Mouse (Mus musculus) CH12.LX (cell line): Measurements from ENCODE around the gene Acp2. TPM values are rescaled to one million over a fixed set of nuclear protein-coding genes. Genes with fewer than 3 reads are reported as not detected.
A peak's percentile ranks its signal among the peaks of the same experiment; 100 is the strongest.

Experiments
- DNase-seq: peaks from one replicate; pipeline ENCODE4 v3.0.0-alpha.2; 2013; ENCODE audit errors: extremely low read depth
- H3K27ac ChIP-seq: 2 replicates; pipeline ENCODE4 v1.5.1; 2012; ENCODE audit warnings: low read depth, mild to moderate bottlenecking, control low read depth, moderate library complexity; ENCODE audit not compliant: insufficient read depth
- H3K27me3 ChIP-seq: replicated peaks from 2 replicates; pipeline ENCODE3; 2012; ENCODE audit warnings: inconsistent platforms
- H3K36me3 ChIP-seq, 2 experiments: replicated peaks in 1 of 2; 2 replicates each; pipeline versions ENCODE3 to v1.6.1; 2012; ENCODE audit warnings: inconsistent platforms in 1 of 2, low read length in 1 of 2, mild to moderate bottlenecking in 1 of 2, mixed read lengths in 1 of 2, moderate library complexity in 1 of 2; ENCODE audit not compliant: control insufficient read depth in 1 of 2, insufficient read depth in 1 of 2
- H3K4me1 ChIP-seq, 2 experiments: 2 replicates each; pipeline ENCODE4 v1.6.1; 2012; ENCODE audit warnings: inconsistent platforms in 1 of 2, moderate library complexity in 1 of 2; ENCODE audit not compliant: insufficient read depth in 2 of 2, control insufficient read depth in 1 of 2
- H3K4me2 ChIP-seq: 2 replicates; pipeline ENCODE4 v1.6.1; 2012; ENCODE audit warnings: low read depth, mild to moderate bottlenecking, control low read depth; ENCODE audit not compliant: poor library complexity, insufficient read depth, severe bottlenecking
- H3K4me3 ChIP-seq, 3 experiments: fragments of 150-350 bp in 1 of 3; sonication (generic) in 1 of 3; replicated peaks in 1 of 3; 2 replicates each; pipeline versions ENCODE3 to v1.5.1; 2011 to 2012; ENCODE audit warnings: low read depth in 2 of 3, low read length in 2 of 3, mild to moderate bottlenecking in 2 of 3, moderate library complexity in 2 of 3, control low read depth in 1 of 3, improper control_type of control experiment in 1 of 3, inconsistent platforms in 1 of 3, mixed read lengths in 1 of 3; ENCODE audit not compliant: poor library complexity in 1 of 3
- H3K79me2 ChIP-seq: replicated peaks from 2 replicates; pipeline ENCODE4 v1.6.1; 2012; ENCODE audit warnings: mild to moderate bottlenecking, moderate library complexity; ENCODE audit not compliant: control insufficient read depth, poor library complexity, insufficient read depth, severe bottlenecking; ENCODE audit errors: extremely low read depth
- H3K9ac ChIP-seq: 2 replicates; pipeline ENCODE4 v1.6.1; 2012; ENCODE audit warnings: low read depth, mild to moderate bottlenecking, control low read depth, moderate library complexity; ENCODE audit not compliant: insufficient read depth
- H3K9me3 ChIP-seq: replicated peaks from 2 replicates; pipeline ENCODE3; 2012; ENCODE audit warnings: low read length, inconsistent platforms, mixed read lengths
- CHD1 ChIP-seq: IDR thresholded peaks from 2 replicates; pipeline ENCODE4 v1.6.1; 2012; ENCODE audit warnings: low read depth, low read length, improper control_type of control experiment, inconsistent platforms
- CHD2 ChIP-seq: IDR thresholded peaks from 2 replicates; pipeline ENCODE4 v1.6.1; 2011; ENCODE audit warnings: low read length, improper control_type of control experiment
- CTCF ChIP-seq, 2 experiments: IDR thresholded peaks in 1 of 2; conservative IDR thresholded peaks in 1 of 2; 2 replicates each; pipeline ENCODE4 v1.5.1; 2011 to 2012; ENCODE audit warnings: low read depth in 2 of 2, low read length in 2 of 2, improper control_type of control experiment in 1 of 2, inconsistent platforms in 1 of 2, mild to moderate bottlenecking in 1 of 2, moderate library complexity in 1 of 2
- E2F4 ChIP-seq: IDR thresholded peaks from 2 replicates; pipeline ENCODE4 v1.6.1; 2011; ENCODE audit warnings: low read depth, low read length, improper control_type of control experiment; ENCODE audit not compliant: insufficient replicate concordance
- ELF1 ChIP-seq: IDR thresholded peaks from 2 replicates; pipeline ENCODE4 v1.6.1; 2014; ENCODE audit warnings: low read depth, mild to moderate bottlenecking, inconsistent platforms, low read length, improper control_type of control experiment
- EP300 ChIP-seq: IDR thresholded peaks from 2 replicates; pipeline ENCODE4 v1.6.1; 2011; ENCODE audit warnings: low read length, improper control_type of control experiment
- ETS1 ChIP-seq: conservative IDR thresholded peaks from 2 replicates; pipeline ENCODE4 v1.6.1; 2012; ENCODE audit warnings: low read depth, mild to moderate bottlenecking, inconsistent platforms, low read length, improper control_type of control experiment, moderate library complexity
- GABPA ChIP-seq: IDR thresholded peaks from 2 replicates; pipeline ENCODE4 v1.6.1; 2012; ENCODE audit warnings: low read depth, low read length, improper control_type of control experiment, inconsistent platforms; ENCODE audit not compliant: insufficient replicate concordance
- HCFC1 ChIP-seq: IDR thresholded peaks from 2 replicates; pipeline ENCODE4 v1.6.1; 2012; ENCODE audit warnings: low read depth, mild to moderate bottlenecking, inconsistent platforms, low read length, improper control_type of control experiment
- IRF4 ChIP-seq: IDR thresholded peaks from 2 replicates; pipeline ENCODE4 v1.6.1; 2014; ENCODE audit warnings: low read depth, mild to moderate bottlenecking, inconsistent platforms, low read length, improper control_type of control experiment
- JUN ChIP-seq: IDR thresholded peaks from 2 replicates; pipeline ENCODE4 v1.6.1; 2011; ENCODE audit warnings: low read depth, mild to moderate bottlenecking, low read length, improper control_type of control experiment, moderate library complexity; ENCODE audit not compliant: insufficient read depth
- JUND ChIP-seq: conservative IDR thresholded peaks from 2 replicates; pipeline ENCODE4 v1.6.1; 2011; ENCODE audit warnings: low read depth, low read length, improper control_type of control experiment
- KAT2A ChIP-seq: IDR thresholded peaks from 2 replicates; pipeline ENCODE4 v1.6.1; 2012; ENCODE audit warnings: low read length, improper control_type of control experiment, inconsistent platforms; ENCODE audit not compliant: insufficient replicate concordance
- MAFK ChIP-seq: IDR thresholded peaks from 2 replicates; pipeline ENCODE4 v1.6.1; 2011; ENCODE audit warnings: low read length, improper control_type of control experiment; ENCODE audit not compliant: insufficient replicate concordance
- MAX ChIP-seq: IDR thresholded peaks from 2 replicates; pipeline ENCODE4 v1.6.1; 2011; ENCODE audit warnings: low read length, improper control_type of control experiment
- MXI1 ChIP-seq: IDR thresholded peaks from 2 replicates; pipeline ENCODE4 v1.6.1; 2011; ENCODE audit warnings: mild to moderate bottlenecking, low read depth, low read length, improper control_type of control experiment
- PAX5 ChIP-seq: IDR thresholded peaks from 2 replicates; pipeline ENCODE4 v1.6.1; 2012; ENCODE audit warnings: low read length, inconsistent platforms, mixed read lengths
- POLR2AphosphoS2 ChIP-seq: IDR thresholded peaks from 2 replicates; pipeline ENCODE4 v1.6.1; 2011; ENCODE audit warnings: low read depth, low read length, improper control_type of control experiment
- RAD21 ChIP-seq: IDR thresholded peaks from 2 replicates; pipeline ENCODE4 v1.6.1; 2011; ENCODE audit warnings: low read depth, mild to moderate bottlenecking, low read length, improper control_type of control experiment, moderate library complexity
- RCOR1 ChIP-seq: conservative IDR thresholded peaks from 2 replicates; pipeline ENCODE4 v1.6.1; 2012; ENCODE audit warnings: low read depth, mild to moderate bottlenecking, inconsistent platforms, low read length, improper control_type of control experiment
- SIN3A ChIP-seq: IDR thresholded peaks from 2 replicates; pipeline ENCODE4 v1.6.1; 2012; ENCODE audit warnings: low read length, improper control_type of control experiment, inconsistent platforms
- SMC3 ChIP-seq: IDR thresholded peaks from 2 replicates; pipeline ENCODE4 v1.6.1; 2011; ENCODE audit warnings: low read depth, low read length, improper control_type of control experiment
- TBP ChIP-seq: conservative IDR thresholded peaks from 2 replicates; pipeline ENCODE4 v1.6.1; 2011; ENCODE audit warnings: low read depth, low read length, improper control_type of control experiment
- UBTF ChIP-seq: IDR thresholded peaks from 2 replicates; pipeline ENCODE4 v1.6.1; 2012; ENCODE audit warnings: low read depth, mild to moderate bottlenecking, inconsistent platforms, low read length, improper control_type of control experiment, moderate library complexity
- USF1 ChIP-seq: IDR thresholded peaks from 2 replicates; pipeline ENCODE4 v1.6.1; 2014; ENCODE audit warnings: low read depth, mild to moderate bottlenecking, inconsistent platforms, low read length, improper control_type of control experiment
- USF2 ChIP-seq: conservative IDR thresholded peaks from 2 replicates; pipeline ENCODE4 v1.6.1; 2011; ENCODE audit warnings: low read depth, low read length, improper control_type of control experiment
- ZC3H11A ChIP-seq: IDR thresholded peaks from 2 replicates; pipeline ENCODE4 v1.6.1; 2012; ENCODE audit warnings: low read depth, mild to moderate bottlenecking, inconsistent platforms, low read length, improper control_type of control experiment
- ZKSCAN1 ChIP-seq: IDR thresholded peaks from 2 replicates; pipeline ENCODE4 v1.6.1; 2012; ENCODE audit warnings: low read depth, inconsistent platforms, low read length, improper control_type of control experiment, borderline replicate concordance
- ZMIZ1 ChIP-seq: IDR thresholded peaks from 2 replicates; pipeline ENCODE4 v1.6.1; 2012; ENCODE audit warnings: low read depth, mild to moderate bottlenecking, inconsistent platforms, low read length, improper control_type of control experiment
- ZNF384 ChIP-seq: IDR thresholded peaks from 2 replicates; pipeline ENCODE4 v1.6.1; 2012; ENCODE audit warnings: low read depth, low read length, improper control_type of control experiment, inconsistent platforms
- dilution Hi-C: fragments of 300-500 bp; cut with MboI; formaldehyde crosslinking; loops from 2 replicates; pipeline ENCODE4 v1.14.3; 2020; ENCODE audit warnings: low sequenced_read_pairs; ENCODE audit not compliant: extremely low pct_unique_long_range_greater_than_20kb, extremely low pct_ligation_motif_present
- in situ Hi-C: fragments of 300-500 bp; cut with MboI; formaldehyde crosslinking; loops from 3 replicates; pipeline ENCODE4 v1.14.3; 2019; ENCODE audit warnings: low sequenced_read_pairs, low pct_ligation_motif_present, low pct_unique_long_range_greater_than_20kb, mixed read lengths
- polyA plus RNA-seq: library from polyadenylated mRNA; unstranded; fragments of >175 nt; gene quantifications from 2 replicates; pipeline ENCODE4 v1.2.1, GENCODE M21; 2012; ENCODE audit warnings: low read depth; ENCODE audit not compliant: insufficient read length
- total RNA-seq, 2 experiments: library from RNA; depleted of rRNA; stranded (reverse); fragments of 300-350 nt in 1 of 2; fragments of >200 nt in 1 of 2; gene quantifications; 2 replicates each; pipeline ENCODE4 v1.2.3; 2012 to 2014

Acp2 gene
- total and polyA plus RNA-seq, 3 experiments, result 2.4 to 4.2 (median 3.1) TPM

GRCm38 (mm10) chr2:91183148-91183513 lies 19.6 kb upstream of the Acp2 start:
- H3K36me3 ChIP-seq, result peaks cover 5 to 11% of the 10 kb centered on the region in 2 experiments
- TF ChIP-seq EP300 (no peak), TBP (no peak), PAX5 (no peak), ELF1 (peak; percentile 37; the same call in 1 of the 2 replicates), KAT2A (peak; percentile 69; the same call in 1 of the 2 replicates), ZC3H11A (no peak), HCFC1 (peak; percentile 88), CHD1 (peak; percentile 99)
- TF ChIP-seq, all 38 proteins: peak for 4
- peak overlapping the region; percentile 50 for H3K4me2 ChIP-seq
- in situ Hi-C loops, result no loop called here
- H3K9me3 ChIP-seq, result no peaks in the 10 kb centered on the region
- H3K27ac ChIP-seq, result peak overlapping the region; percentile 31; the same call in 1 of the 2 replicates
- H3K27me3 ChIP-seq, result no peaks in the 10 kb centered on the region
- dilution Hi-C loops, result no loop called here
- peaks cover 18 to 34% of the 10 kb centered on the region in 2 experiments for H3K4me1 ChIP-seq
- peaks cover 8% of the 10 kb centered on the region for H3K79me2 ChIP-seq
- peak overlapping the region; percentile 77 for H3K9ac ChIP-seq
- H3K4me3 ChIP-seq, result peak overlapping the region; percentile 77 to 87 (median 83)
- DNase-seq, result peak; percentile 99

- H3K4me3 ChIP-seq, result peak within 1 kb of the TSS; percentile 77 to 87 (median 83)
- peaks cover 8% of the 10 kb centered on the region for H3K79me2 ChIP-seq
- H3K4me1 ChIP-seq, result peaks cover 18 to 34% of the 10 kb centered on the region in 2 experiments
- peak; percentile 72 for DNase-seq
- no peaks in the 10 kb centered on the region for H3K9me3 ChIP-seq
- no peaks in the 10 kb centered on the region for H3K27me3 ChIP-seq
- H3K36me3 ChIP-seq, result peaks cover 2 to 6% of the 10 kb centered on the region in 2 experiments
- peak within 1 kb of the TSS; percentile 77 for H3K9ac ChIP-seq
- H3K27ac ChIP-seq, result peak within 1 kb of the TSS; percentile 69
- dilution Hi-C loops, result no loop called here
- in situ Hi-C loops, result no loop called here
- peak within 1 kb of the TSS; percentile 85 for H3K4me2 ChIP-seq
- no peak for TF ChIP-seq RAD21
- TF ChIP-seq ZNF384, result no peak
- no peak for TF ChIP-seq SMC3
- TF ChIP-seq KAT2A, result no peak
- TF ChIP-seq POLR2AphosphoS2, result no peak
- no peak for TF ChIP-seq ETS1
- TF ChIP-seq MXI1, result peak; percentile 35; the same call in 1 of the 2 replicates
- no peak for TF ChIP-seq USF2
- TF ChIP-seq ELF1, result peak; percentile 86
- TF ChIP-seq CTCF (conservative IDR thresholded peaks at IDR 0.05 in 1 of 2, IDR thresholded peaks at IDR 0.05 in 1 of 2; ENCODE audit: low read depth in 2 of 2, low read length in 2 of 2), result no peak
- TF ChIP-seq PAX5, result no peak
- TF ChIP-seq RCOR1, result no peak
- TF ChIP-seq MAFK, result no peak
- TF ChIP-seq USF1, result no peak
- TF ChIP-seq ZMIZ1, result no peak
- no peak for TF ChIP-seq JUN
- no peak for TF ChIP-seq CHD2
- TF ChIP-seq GABPA, result no peak
- no peak for TF ChIP-seq ZC3H11A
- no peak for TF ChIP-seq E2F4
- TF ChIP-seq SIN3A, result no peak; the same call in 1 of the 2 replicates
- TF ChIP-seq CHD1, result no peak
- no peak for TF ChIP-seq UBTF
- TF ChIP-seq JUND, result no peak
- peak; percentile 48 for TF ChIP-seq IRF4
- no peak for TF ChIP-seq ZKSCAN1
- TF ChIP-seq MAX, result no peak
- no peak for TF ChIP-seq HCFC1
- no peak for TF ChIP-seq EP300
These were observed 18.8 kb upstream of the Acp2 start, which contains the start of gene Madd for GRCm38 (mm10) chr2:91183711-91184405. Madd (minus strand) TSS chr2:91183837.
